Mouse (Mus musculus): ENCODE results near the gene Olfr654. TPM values are rescaled to one million over a fixed set of nuclear protein-coding genes. Genes with fewer than 3 reads are reported as not detected.

Gene Olfr654
- not detected in 2 replicates for polyA plus RNA-seq (2012; rRNA removed)

- no peak for DNase-seq
- 90% methylated on average over 4 of the region's 4 CpGs for WGBS
- no peaks in the 10 kb centered on the region for H3K4me1 ChIP-seq (replicated peaks; ENCODE audit: control insufficient read depth, insufficient read depth, low read length)
- H3K27ac ChIP-seq (ENCODE audit: control insufficient read depth, insufficient read depth, low read length) = no peak within 1 kb of the TSS
- TF ChIP-seq CTCF (IDR thresholded peaks at IDR 0.05; ENCODE audit: borderline replicate concordance, control insufficient read depth, extremely low read depth, insufficient read depth, low read length, poor library complexity) (no peak), POLR2A (IDR thresholded peaks at IDR 0.05; ENCODE audit: control insufficient read depth, extremely low read depth, insufficient read depth, low read length, poor library complexity) (no peak)
- H3K27me3 ChIP-seq (ENCODE audit: control insufficient read depth, insufficient read depth, low read length) = no peaks in the 10 kb centered on the region
- H3K4me3 ChIP-seq (ENCODE audit: control insufficient read depth, insufficient read depth, low read length) = no peak within 1 kb of the TSS
- H3K36me3 ChIP-seq (ENCODE audit: control insufficient read depth, insufficient read depth, low read length) = no peaks in the 10 kb centered on the region
These were observed at the start of gene Olfr654 for GRCm38 (mm10) chr7:104586725-104587124. Gene Olfr654 (plus strand): TSS chr7:104587025.

GRCm38 (mm10) chr7:104549833-104550232 is 37.0 kb upstream of the Olfr654 start, which contains the start of gene Olfr651:
Gene Olfr651 (plus strand): TSS chr7:104550133.
- 87% methylated on average over 5 of the region's 5 CpGs for WGBS
- Histone ChIP-seq H3K4me3 (ENCODE audit: control insufficient read depth, insufficient read depth, low read length) (no peak within 1 kb of the TSS), H3K36me3 (ENCODE audit: control insufficient read depth, insufficient read depth, low read length) (no peaks in the 10 kb centered on the region), H3K27me3 (ENCODE audit: control insufficient read depth, insufficient read depth, low read length) (no peaks in the 10 kb centered on the region), H3K4me1 (replicated peaks; ENCODE audit: control insufficient read depth, insufficient read depth, low read length) (no peaks in the 10 kb centered on the region), H3K27ac (ENCODE audit: control insufficient read depth, insufficient read depth, low read length) (no peak within 1 kb of the TSS)
- TF ChIP-seq CTCF (IDR thresholded peaks at IDR 0.05; ENCODE audit: borderline replicate concordance, control insufficient read depth, extremely low read depth, insufficient read depth, low read length, poor library complexity) = no peak
- no peak for TF ChIP-seq POLR2A (IDR thresholded peaks at IDR 0.05; ENCODE audit: control insufficient read depth, extremely low read depth, insufficient read depth, low read length, poor library complexity)
- no peak for DNase-seq

GRCm38 (mm10) chr7:104552700-104553099 is 34.1 kb upstream of the Olfr654 start:
- no peak overlapping the region for H3K27ac ChIP-seq (ENCODE audit: control insufficient read depth, insufficient read depth, low read length)
- no peak for TF ChIP-seq POLR2A (IDR thresholded peaks at IDR 0.05; ENCODE audit: control insufficient read depth, extremely low read depth, insufficient read depth, low read length, poor library complexity)
- H3K27me3 ChIP-seq (ENCODE audit: control insufficient read depth, insufficient read depth, low read length) = no peaks in the 10 kb centered on the region
- DNase-seq = no peak
- no peaks in the 10 kb centered on the region for H3K4me1 ChIP-seq (replicated peaks; ENCODE audit: control insufficient read depth, insufficient read depth, low read length)
- no peak overlapping the region for H3K4me3 ChIP-seq (ENCODE audit: control insufficient read depth, insufficient read depth, low read length)
- no peaks in the 10 kb centered on the region for H3K36me3 ChIP-seq (ENCODE audit: control insufficient read depth, insufficient read depth, low read length)
- 60% methylated on average over 1 of the region's 1 CpGs for WGBS

- Histone ChIP-seq H3K27me3 (ENCODE audit: control insufficient read depth, insufficient read depth, low read length) (no peaks in the 10 kb centered on the region), H3K4me1 (replicated peaks; ENCODE audit: control insufficient read depth, insufficient read depth, low read length) (no peaks in the 10 kb centered on the region), H3K4me3 (ENCODE audit: control insufficient read depth, insufficient read depth, low read length) (no peak within 1 kb of the TSS), H3K27ac (ENCODE audit: control insufficient read depth, insufficient read depth, low read length) (no peak within 1 kb of the TSS), H3K36me3 (ENCODE audit: control insufficient read depth, insufficient read depth, low read length) (no peaks in the 10 kb centered on the region)
- DNase-seq = no peak
- TF ChIP-seq CTCF (IDR thresholded peaks at IDR 0.05; ENCODE audit: borderline replicate concordance, control insufficient read depth, extremely low read depth, insufficient read depth, low read length, poor library complexity) = no peak
- no peak for TF ChIP-seq POLR2A (IDR thresholded peaks at IDR 0.05; ENCODE audit: control insufficient read depth, extremely low read depth, insufficient read depth, low read length, poor library complexity)
These were observed 26.2 kb upstream of the Olfr654 start, which contains the start of gene Olfr652 for GRCm38 (mm10) chr7:104560601-104561000. Gene Olfr652 (plus strand): TSS chr7:104560901.

GRCm38 (mm10) chr7:104577014-104577413 is 9.8 kb upstream of the Olfr654 start, which contains the start of gene Olfr653:
Gene Olfr653 (plus strand): TSS chr7:104577314.
- no peak for DNase-seq
- WGBS = 64% methylated on average over 2 of the region's 2 CpGs
- Histone ChIP-seq H3K4me1 (replicated peaks; ENCODE audit: control insufficient read depth, insufficient read depth, low read length) (no peaks in the 10 kb centered on the region), H3K4me3 (ENCODE audit: control insufficient read depth, insufficient read depth, low read length) (no peak within 1 kb of the TSS), H3K27me3 (ENCODE audit: control insufficient read depth, insufficient read depth, low read length) (no peaks in the 10 kb centered on the region), H3K36me3 (ENCODE audit: control insufficient read depth, insufficient read depth, low read length) (no peaks in the 10 kb centered on the region), H3K27ac (ENCODE audit: control insufficient read depth, insufficient read depth, low read length) (no peak within 1 kb of the TSS)
- no peak for TF ChIP-seq POLR2A (IDR thresholded peaks at IDR 0.05; ENCODE audit: control insufficient read depth, extremely low read depth, insufficient read depth, low read length, poor library complexity)
- no peak for TF ChIP-seq CTCF (IDR thresholded peaks at IDR 0.05; ENCODE audit: borderline replicate concordance, control insufficient read depth, extremely low read depth, insufficient read depth, low read length, poor library complexity)

GRCm38 (mm10) chr7:104580846-104581245 is 6.0 kb upstream of the Olfr654 start:
- no peak for DNase-seq
- Histone ChIP-seq H3K4me3 (ENCODE audit: control insufficient read depth, insufficient read depth, low read length) (no peak overlapping the region), H3K36me3 (ENCODE audit: control insufficient read depth, insufficient read depth, low read length) (no peaks in the 10 kb centered on the region), H3K4me1 (replicated peaks; ENCODE audit: control insufficient read depth, insufficient read depth, low read length) (no peaks in the 10 kb centered on the region), H3K27ac (ENCODE audit: control insufficient read depth, insufficient read depth, low read length) (no peak overlapping the region), H3K27me3 (ENCODE audit: control insufficient read depth, insufficient read depth, low read length) (no peaks in the 10 kb centered on the region)
- TF ChIP-seq CTCF (IDR thresholded peaks at IDR 0.05; ENCODE audit: borderline replicate concordance, control insufficient read depth, extremely low read depth, insufficient read depth, low read length, poor library complexity) = no peak
- TF ChIP-seq POLR2A (IDR thresholded peaks at IDR 0.05; ENCODE audit: control insufficient read depth, extremely low read depth, insufficient read depth, low read length, poor library complexity) = no peak
- WGBS = 95% methylated on average over 4 of the region's 4 CpGs

- no peak for DNase-seq
- 93% methylated on average over 4 of the region's 4 CpGs for WGBS
These were observed 5.4 kb upstream of the Olfr654 start for GRCm38 (mm10) chr7:104581429-104581828.

More at GRCm38 (mm10) chr7:104581429-104581828, 5.4 kb upstream of the Olfr654 start:
- Histone ChIP-seq H3K36me3 (ENCODE audit: control insufficient read depth, insufficient read depth, low read length) (no peaks in the 10 kb centered on the region), H3K27me3 (ENCODE audit: control insufficient read depth, insufficient read depth, low read length) (no peaks in the 10 kb centered on the region), H3K4me1 (replicated peaks; ENCODE audit: control insufficient read depth, insufficient read depth, low read length) (no peaks in the 10 kb centered on the region), H3K4me3 (ENCODE audit: control insufficient read depth, insufficient read depth, low read length) (no peak overlapping the region), H3K27ac (ENCODE audit: control insufficient read depth, insufficient read depth, low read length) (no peak overlapping the region)
- TF ChIP-seq POLR2A (IDR thresholded peaks at IDR 0.05; ENCODE audit: control insufficient read depth, extremely low read depth, insufficient read depth, low read length, poor library complexity) (no peak), CTCF (IDR thresholded peaks at IDR 0.05; ENCODE audit: borderline replicate concordance, control insufficient read depth, extremely low read depth, insufficient read depth, low read length, poor library complexity) (no peak)

Measured in thymus, adult 2 months (tissue).